Mouse (Mus musculus) brain, embryonic 14.5 days (tissue): ENCODE data around the gene Tbc1d1.

Experiments used
- CTCF ChIP-seq: fragments of 200-500 bp; IDR thresholded peaks from 2 replicates; pipeline ENCODE4 v1.5.1; 2012; ENCODE audit warnings: inconsistent platforms, mild to moderate bottlenecking, moderate library complexity, borderline replicate concordance; ENCODE audit not compliant: insufficient read depth, insufficient read length; ENCODE audit errors: extremely low read depth
- POLR2A ChIP-seq: fragments of 200-500 bp; IDR thresholded peaks from 2 replicates; pipeline ENCODE4 v1.6.1; 2012; ENCODE audit warnings: mild to moderate bottlenecking, inconsistent platforms, borderline replicate concordance; ENCODE audit not compliant: poor library complexity, insufficient read depth, insufficient read length, severe bottlenecking; ENCODE audit errors: extremely low read depth

GRCm38 (mm10) chr5:64206431-64206830, 50.3 kb downstream of the Tbc1d1 start:
- TF ChIP-seq CTCF (no peak), POLR2A (no peak)
